Mouse (Mus musculus) left cerebral cortex, postnatal 10 days (tissue): ENCODE measurements at regions not wholly inside any gene's neighbourhood (a gene's known extent, or its start where the extent isn't known, plus 50 kb on each side); places are given as distances from the start of the nearest gene placed in this dataset.

ENCODE experiments used
- DNase-seq, 2 experiments: peaks; one replicate each; pipeline ENCODE4 v3.0.0; 2021 to 2022; ENCODE audit warnings: low spot score in 2 of 2, mixed read lengths in 1 of 2; ENCODE audit errors: extremely low spot score in 1 of 2
- intact Hi-C: fragments of 180-260 bp; cut with DNase I; formaldehyde crosslinking; loops from one replicate; pipeline ENCODE4 v1.15.1; 2025

DNA sequence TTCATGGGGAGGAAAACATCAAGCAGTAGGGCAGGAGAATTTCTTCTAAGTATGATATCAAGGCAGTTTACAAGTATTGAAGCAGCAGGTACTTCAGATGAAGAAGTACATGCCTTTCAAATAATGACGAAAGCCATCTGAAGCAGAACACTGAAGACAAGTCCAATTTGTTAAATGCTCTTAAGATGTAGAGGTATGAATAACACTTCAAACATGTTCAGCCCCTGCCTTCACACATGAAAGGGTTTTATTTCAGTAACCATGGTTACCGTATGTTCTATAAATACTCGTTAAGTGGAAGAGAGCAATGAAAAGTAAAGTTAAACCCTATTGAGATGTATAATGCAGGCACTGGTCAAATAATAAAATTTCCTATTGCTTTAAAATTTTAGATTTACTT, 101.8 kb downstream of the Mospd2 start:
- no peak for DNase-seq
- intact Hi-C loops: no loop called here

DNA sequence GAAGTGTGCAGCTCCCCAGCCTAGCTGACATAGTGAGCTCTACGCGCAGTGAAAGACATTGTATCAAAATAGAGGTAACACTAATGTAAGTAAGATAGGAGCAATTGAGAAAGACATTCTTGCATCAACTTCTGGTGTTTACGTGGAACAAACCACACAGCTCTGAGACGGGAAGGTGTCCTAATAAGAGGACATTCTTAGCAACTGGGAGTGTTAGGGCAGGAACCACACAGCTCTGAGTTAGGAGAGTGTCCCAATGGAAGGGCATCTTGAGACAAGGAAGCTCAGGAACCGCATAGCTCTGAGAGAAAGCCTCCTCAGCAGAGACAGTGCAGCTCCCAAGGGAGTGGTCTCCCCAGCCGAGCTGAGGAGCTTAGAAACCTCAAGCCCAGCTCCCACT, 139.8 kb downstream of the Mospd2 start:
- DNase-seq: no peak
- intact Hi-C loops: no loop called here

- no peak for DNase-seq
- intact Hi-C loops: no loop called here
These were observed 159.3 kb downstream of the Mospd2 start for GRCm38 (mm10) chrX:164820906-164821305.

DNA sequence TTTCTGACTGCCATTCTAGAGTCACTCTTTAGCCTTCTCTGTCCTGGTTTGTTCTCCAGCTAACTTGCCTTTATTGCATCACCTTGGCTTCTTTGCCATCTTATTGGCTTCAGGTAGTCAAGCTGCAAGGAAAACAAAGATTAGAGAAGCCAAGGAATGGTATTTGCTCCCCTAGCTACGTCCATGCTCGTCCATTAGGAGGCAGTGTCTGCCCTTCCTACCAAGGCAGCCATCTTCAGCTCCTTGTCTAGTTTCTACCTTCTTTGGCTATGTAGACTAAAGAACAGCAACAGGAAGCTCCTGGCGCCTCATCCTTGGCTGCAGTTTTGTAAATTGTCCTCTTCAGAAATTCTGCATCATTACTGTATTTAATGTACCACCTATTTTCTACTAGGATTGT, 192.9 kb downstream of the Mospd2 start:
- intact Hi-C loops: no loop called here
- DNase-seq: no peak

DNA sequence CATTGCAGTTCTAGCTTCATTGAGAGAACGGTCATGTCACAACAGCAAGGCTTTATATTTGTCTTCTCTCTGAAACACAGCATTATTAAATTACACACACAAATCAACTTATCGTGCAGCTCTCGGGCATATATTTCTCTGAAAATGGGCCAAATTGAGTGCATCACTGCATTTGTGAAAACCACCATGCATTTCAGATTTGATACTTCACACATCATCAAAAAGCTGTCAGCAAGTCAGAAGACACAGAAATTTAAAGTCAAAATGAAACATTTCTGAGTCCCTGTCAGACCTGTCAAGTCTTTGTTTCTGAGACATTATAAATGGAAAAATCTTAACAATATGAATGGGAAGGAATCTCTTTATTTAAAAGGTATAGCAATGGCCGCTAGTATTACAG, 215.3 kb downstream of the Mospd2 start:
- DNase-seq: no peak
- intact Hi-C loops: no loop called here

- intact Hi-C loops: no loop called here
These were observed 216.3 kb downstream of the Mospd2 start for GRCm38 (mm10) chrX:164763764-164764445.

DNA sequence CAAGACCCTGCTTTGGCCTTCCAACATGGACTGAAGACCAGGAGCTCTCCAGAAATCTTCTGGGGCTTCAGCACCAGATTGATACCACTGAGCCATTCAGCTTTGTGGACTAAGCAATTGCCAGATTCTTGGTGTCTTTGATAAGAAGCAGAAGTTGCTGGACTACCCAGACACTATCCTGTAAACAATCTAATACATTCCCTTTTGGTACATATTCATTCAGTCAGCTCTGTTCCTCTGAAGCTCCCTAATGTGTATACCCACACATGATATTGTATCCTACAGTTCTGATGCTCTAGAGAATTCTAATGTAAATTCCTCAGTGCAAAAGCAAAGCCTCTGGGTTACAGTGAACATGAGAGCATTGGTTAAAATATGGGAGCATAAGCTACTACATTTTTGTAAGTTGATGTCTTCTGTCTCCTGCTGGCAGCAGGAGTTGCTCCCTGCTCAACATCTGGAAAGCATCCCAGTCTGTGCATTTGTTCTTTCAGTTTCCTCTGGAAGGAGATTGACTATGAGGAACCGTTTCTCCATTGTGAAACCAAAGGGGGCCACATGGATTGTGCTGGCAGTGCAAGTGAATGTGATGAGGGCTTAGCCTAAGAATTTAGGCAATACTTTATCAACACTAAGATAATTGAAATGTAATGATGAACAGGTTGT, 234.5 kb downstream of the Mospd2 start:
- intact Hi-C loops: no loop called here
- no peak for DNase-seq

More at GRCm38 (mm10) chrX:164763764-164764445, 216.3 kb downstream of the Mospd2 start:
- peak; percentile 2 to 10 for DNase-seq
